Mouse (Mus musculus) liver, postnatal 0 days (tissue): ENCODE results near the gene Gm45713.

ENCODE experiments used
- CTCF ChIP-seq: sonication (generic); IDR thresholded peaks from 2 replicates; pipeline ENCODE4 v1.5.1; 2016; ENCODE audit warnings: antibody characterized with exemption, low read depth
- EP300 ChIP-seq: IDR thresholded peaks from 2 replicates; pipeline ENCODE4 v1.6.1; 2016; ENCODE audit warnings: antibody characterized with exemption, low read depth, mild to moderate bottlenecking

DNA sequence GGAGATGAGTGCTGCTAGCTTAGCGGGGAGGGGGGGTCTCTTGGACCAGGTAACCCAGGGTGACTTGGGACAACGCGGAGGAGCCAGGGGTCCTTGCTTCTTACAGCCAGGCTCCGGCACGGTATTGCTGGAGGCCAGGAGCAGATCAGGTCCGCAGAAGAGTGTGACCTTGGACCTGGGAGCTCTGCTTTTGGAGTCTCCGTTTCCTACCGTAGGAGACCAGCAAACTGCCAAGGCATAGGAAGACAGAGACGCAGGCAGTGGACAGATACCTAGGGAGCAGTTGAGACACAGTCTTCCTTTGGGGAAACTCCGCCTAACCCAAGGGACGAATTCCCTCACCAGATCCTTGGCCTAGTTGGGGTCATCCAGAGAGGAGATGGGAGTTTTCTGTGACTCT, 29.7 kb upstream of the Gm45713 start:
- TF ChIP-seq CTCF (no peak), EP300 (no peak)
